Mouse (Mus musculus) CH12.LX (cell line): ENCODE data around the gene Cenpp. TPM values are rescaled to one million over a fixed set of nuclear protein-coding genes. Genes with fewer than 3 reads are reported as not detected.

Source experiments
- DNase-seq: peaks from one replicate; pipeline ENCODE4 v3.0.0-alpha.2; 2013; ENCODE audit errors: extremely low read depth
- H3K27ac ChIP-seq: 2 replicates; pipeline ENCODE4 v1.5.1; 2012; ENCODE audit warnings: low read depth, mild to moderate bottlenecking, control low read depth, moderate library complexity; ENCODE audit not compliant: insufficient read depth
- H3K27me3 ChIP-seq: replicated peaks from 2 replicates; pipeline ENCODE3; 2012; ENCODE audit warnings: inconsistent platforms
- H3K36me3 ChIP-seq, 2 experiments: replicated peaks in 1 of 2; 2 replicates each; pipeline versions ENCODE3 to v1.6.1; 2012; ENCODE audit warnings: inconsistent platforms in 1 of 2, low read length in 1 of 2, mild to moderate bottlenecking in 1 of 2, mixed read lengths in 1 of 2, moderate library complexity in 1 of 2; ENCODE audit not compliant: control insufficient read depth in 1 of 2, insufficient read depth in 1 of 2
- H3K4me1 ChIP-seq, 2 experiments: 2 replicates each; pipeline ENCODE4 v1.6.1; 2012; ENCODE audit warnings: inconsistent platforms in 1 of 2, moderate library complexity in 1 of 2; ENCODE audit not compliant: insufficient read depth in 2 of 2, control insufficient read depth in 1 of 2
- H3K4me2 ChIP-seq: 2 replicates; pipeline ENCODE4 v1.6.1; 2012; ENCODE audit warnings: low read depth, mild to moderate bottlenecking, control low read depth; ENCODE audit not compliant: poor library complexity, insufficient read depth, severe bottlenecking
- H3K4me3 ChIP-seq, 3 experiments: fragments of 150-350 bp in 1 of 3; sonication (generic) in 1 of 3; replicated peaks in 1 of 3; 2 replicates each; pipeline versions ENCODE3 to v1.5.1; 2011 to 2012; ENCODE audit warnings: low read depth in 2 of 3, low read length in 2 of 3, mild to moderate bottlenecking in 2 of 3, moderate library complexity in 2 of 3, control low read depth in 1 of 3, improper control_type of control experiment in 1 of 3, inconsistent platforms in 1 of 3, mixed read lengths in 1 of 3; ENCODE audit not compliant: poor library complexity in 1 of 3
- H3K79me2 ChIP-seq: replicated peaks from 2 replicates; pipeline ENCODE4 v1.6.1; 2012; ENCODE audit warnings: mild to moderate bottlenecking, moderate library complexity; ENCODE audit not compliant: control insufficient read depth, poor library complexity, insufficient read depth, severe bottlenecking; ENCODE audit errors: extremely low read depth
- H3K9ac ChIP-seq: 2 replicates; pipeline ENCODE4 v1.6.1; 2012; ENCODE audit warnings: low read depth, mild to moderate bottlenecking, control low read depth, moderate library complexity; ENCODE audit not compliant: insufficient read depth
- H3K9me3 ChIP-seq: replicated peaks from 2 replicates; pipeline ENCODE3; 2012; ENCODE audit warnings: low read length, inconsistent platforms, mixed read lengths
- CHD1 ChIP-seq: IDR thresholded peaks from 2 replicates; pipeline ENCODE4 v1.6.1; 2012; ENCODE audit warnings: low read depth, low read length, improper control_type of control experiment, inconsistent platforms
- E2F4 ChIP-seq: IDR thresholded peaks from 2 replicates; pipeline ENCODE4 v1.6.1; 2011; ENCODE audit warnings: low read depth, low read length, improper control_type of control experiment; ENCODE audit not compliant: insufficient replicate concordance
- ETS1 ChIP-seq: conservative IDR thresholded peaks from 2 replicates; pipeline ENCODE4 v1.6.1; 2012; ENCODE audit warnings: low read depth, mild to moderate bottlenecking, inconsistent platforms, low read length, improper control_type of control experiment, moderate library complexity
- GABPA ChIP-seq: IDR thresholded peaks from 2 replicates; pipeline ENCODE4 v1.6.1; 2012; ENCODE audit warnings: low read depth, low read length, improper control_type of control experiment, inconsistent platforms; ENCODE audit not compliant: insufficient replicate concordance
- IRF4 ChIP-seq: IDR thresholded peaks from 2 replicates; pipeline ENCODE4 v1.6.1; 2014; ENCODE audit warnings: low read depth, mild to moderate bottlenecking, inconsistent platforms, low read length, improper control_type of control experiment
- JUN ChIP-seq: IDR thresholded peaks from 2 replicates; pipeline ENCODE4 v1.6.1; 2011; ENCODE audit warnings: low read depth, mild to moderate bottlenecking, low read length, improper control_type of control experiment, moderate library complexity; ENCODE audit not compliant: insufficient read depth
- JUND ChIP-seq: conservative IDR thresholded peaks from 2 replicates; pipeline ENCODE4 v1.6.1; 2011; ENCODE audit warnings: low read depth, low read length, improper control_type of control experiment
- KAT2A ChIP-seq: IDR thresholded peaks from 2 replicates; pipeline ENCODE4 v1.6.1; 2012; ENCODE audit warnings: low read length, improper control_type of control experiment, inconsistent platforms; ENCODE audit not compliant: insufficient replicate concordance
- MEF2A ChIP-seq: IDR thresholded peaks from 2 replicates; pipeline ENCODE4 v1.6.1; 2014; ENCODE audit warnings: low read depth, mild to moderate bottlenecking, inconsistent platforms, low read length, improper control_type of control experiment, borderline replicate concordance
- MXI1 ChIP-seq: IDR thresholded peaks from 2 replicates; pipeline ENCODE4 v1.6.1; 2011; ENCODE audit warnings: mild to moderate bottlenecking, low read depth, low read length, improper control_type of control experiment
- NELFE ChIP-seq: IDR thresholded peaks from 2 replicates; pipeline ENCODE4 v1.6.1; 2011; ENCODE audit warnings: low read depth, low read length, improper control_type of control experiment
- POLR2AphosphoS2 ChIP-seq: IDR thresholded peaks from 2 replicates; pipeline ENCODE4 v1.6.1; 2011; ENCODE audit warnings: low read depth, low read length, improper control_type of control experiment
- RAD21 ChIP-seq: IDR thresholded peaks from 2 replicates; pipeline ENCODE4 v1.6.1; 2011; ENCODE audit warnings: low read depth, mild to moderate bottlenecking, low read length, improper control_type of control experiment, moderate library complexity
- RCOR1 ChIP-seq: conservative IDR thresholded peaks from 2 replicates; pipeline ENCODE4 v1.6.1; 2012; ENCODE audit warnings: low read depth, mild to moderate bottlenecking, inconsistent platforms, low read length, improper control_type of control experiment
- SIN3A ChIP-seq: IDR thresholded peaks from 2 replicates; pipeline ENCODE4 v1.6.1; 2012; ENCODE audit warnings: low read length, improper control_type of control experiment, inconsistent platforms
- TBP ChIP-seq: conservative IDR thresholded peaks from 2 replicates; pipeline ENCODE4 v1.6.1; 2011; ENCODE audit warnings: low read depth, low read length, improper control_type of control experiment
- TCF12 ChIP-seq: IDR thresholded peaks from 2 replicates; pipeline ENCODE4 v1.6.1; 2014; ENCODE audit warnings: low read depth, mild to moderate bottlenecking, inconsistent platforms, low read length, improper control_type of control experiment
- USF1 ChIP-seq: IDR thresholded peaks from 2 replicates; pipeline ENCODE4 v1.6.1; 2014; ENCODE audit warnings: low read depth, mild to moderate bottlenecking, inconsistent platforms, low read length, improper control_type of control experiment
- USF2 ChIP-seq: conservative IDR thresholded peaks from 2 replicates; pipeline ENCODE4 v1.6.1; 2011; ENCODE audit warnings: low read depth, low read length, improper control_type of control experiment
- ZMIZ1 ChIP-seq: IDR thresholded peaks from 2 replicates; pipeline ENCODE4 v1.6.1; 2012; ENCODE audit warnings: low read depth, mild to moderate bottlenecking, inconsistent platforms, low read length, improper control_type of control experiment
- ZNF384 ChIP-seq: IDR thresholded peaks from 2 replicates; pipeline ENCODE4 v1.6.1; 2012; ENCODE audit warnings: low read depth, low read length, improper control_type of control experiment, inconsistent platforms
- dilution Hi-C: fragments of 300-500 bp; cut with MboI; formaldehyde crosslinking; loops from 2 replicates; pipeline ENCODE4 v1.14.3; 2020; ENCODE audit warnings: low sequenced_read_pairs; ENCODE audit not compliant: extremely low pct_unique_long_range_greater_than_20kb, extremely low pct_ligation_motif_present
- in situ Hi-C: fragments of 300-500 bp; cut with MboI; formaldehyde crosslinking; loops from 3 replicates; pipeline ENCODE4 v1.14.3; 2019; ENCODE audit warnings: low sequenced_read_pairs, low pct_ligation_motif_present, low pct_unique_long_range_greater_than_20kb, mixed read lengths
- polyA plus RNA-seq: library from polyadenylated mRNA; unstranded; fragments of >175 nt; gene quantifications from 2 replicates; pipeline ENCODE4 v1.2.1, GENCODE M21; 2012; ENCODE audit warnings: low read depth; ENCODE audit not compliant: insufficient read length
- total RNA-seq, 2 experiments: library from RNA; depleted of rRNA; stranded (reverse); fragments of 300-350 nt in 1 of 2; fragments of >200 nt in 1 of 2; gene quantifications; 2 replicates each; pipeline ENCODE4 v1.2.3; 2012 to 2014

Gene Cenpp
- total and polyA plus RNA-seq, 3 experiments, result 11.2 to 35.3 (median 11.8) TPM

GRCm38 (mm10) chr13:49492376-49493368, 159.9 kb downstream of the Cenpp start, which contains the start of gene Tes3-ps:
Gene Tes3-ps, plus strand, starts transcription at chr13:49493318.
- Histone ChIP-seq H3K27me3 (no peaks in the 10 kb centered on the region), H3K36me3 (no peaks in the 10 kb centered on the region), H3K79me2 (no peaks in the 10 kb centered on the region), H3K9ac (no peak within 1 kb of the TSS), H3K4me2 (no peak within 1 kb of the TSS)
- no peak for DNase-seq
- TF ChIP-seq E2F4 (no peak), KAT2A (no peak), TCF12 (no peak), POLR2AphosphoS2 (no peak), ZNF384 (no peak), MEF2A (no peak), USF2 (no peak), JUND (no peak), IRF4 (no peak), SIN3A (no peak), JUN (no peak), CHD1 (no peak), ZMIZ1 (no peak), NELFE (no peak)
- TF ChIP-seq, all 38 proteins: peak for 0
- dilution Hi-C loops (no loop called here), in situ Hi-C loops (no loop called here)
- Histone ChIP-seq H3K27ac (no peak within 1 kb of the TSS), H3K9me3 (no peaks in the 10 kb centered on the region), H3K4me3 (no peak within 1 kb of the TSS), H3K4me1 (no peaks in the 10 kb centered on the region)

GRCm38 (mm10) chr13:49485388-49485787, 167.2 kb downstream of the Cenpp start:
- H3K9me3 ChIP-seq, result no peaks in the 10 kb centered on the region
- no peak for TF ChIP-seq RCOR1
- TF ChIP-seq E2F4, result no peak
- TF ChIP-seq JUN, result no peak
- no peak for TF ChIP-seq CHD1
- no peak for TF ChIP-seq RAD21
- TF ChIP-seq GABPA, result no peak
- TF ChIP-seq TCF12, result no peak
- no peak for TF ChIP-seq POLR2AphosphoS2
- no peak for TF ChIP-seq JUND
- TF ChIP-seq USF1, result no peak
- no peak for TF ChIP-seq ETS1
- no peak for TF ChIP-seq TBP
- no peak for TF ChIP-seq MXI1
- TF ChIP-seq, all 38 proteins: peak for 0
- Histone ChIP-seq H3K36me3 (no peaks in the 10 kb centered on the region), H3K27ac (no peak overlapping the region), H3K79me2 (no peaks in the 10 kb centered on the region), H3K27me3 (no peaks in the 10 kb centered on the region), H3K4me3 (no peak overlapping the region), H3K9ac (no peak overlapping the region), H3K4me2 (no peak overlapping the region), H3K4me1 (no peaks in the 10 kb centered on the region)
- in situ Hi-C loops, result no loop called here
- dilution Hi-C loops, result no loop called here
- no peak for DNase-seq
